Mouse (Mus musculus) embryonic facial prominence, embryonic 12.5 days (tissue): ENCODE measurements around the gene Sugct. TPM values are rescaled to one million over a fixed set of nuclear protein-coding genes. Genes with fewer than 3 reads are reported as not detected.
A peak's percentile ranks its signal among the peaks of the same experiment; 100 is the strongest.

Experiments
- ATAC-seq: fragments of 200-750 bp; cut with Nextera tagmentation; 2 replicates; pipeline ENCODE4 v1.8.0; 2017; ENCODE audit not compliant: insufficient number of reproducible peaks, insufficient read depth, low FRiP score, low TSS enrichment
- H3K27ac ChIP-seq: fragments of 300-500 bp; sonication (generic); 2 replicates; pipeline ENCODE4 v1.5.1; 2016; ENCODE audit warnings: mild to moderate bottlenecking
- H3K27me3 ChIP-seq: fragments of 300-500 bp; sonication (generic); 2 replicates; pipeline ENCODE4 v1.6.1; 2016; ENCODE audit warnings: mild to moderate bottlenecking, moderate library complexity
- H3K36me3 ChIP-seq: fragments of 300-500 bp; sonication (generic); 2 replicates; pipeline ENCODE4 v1.6.1; 2016; ENCODE audit warnings: mild to moderate bottlenecking
- H3K4me1 ChIP-seq: fragments of 300-500 bp; sonication (generic); 2 replicates; pipeline ENCODE4 v1.6.1; 2016
- H3K4me2 ChIP-seq: fragments of 300-500 bp; sonication (generic); replicated peaks from 2 replicates; pipeline ENCODE4 v1.6.1; 2016; ENCODE audit warnings: mild to moderate bottlenecking, moderate library complexity
- H3K4me3 ChIP-seq: fragments of 300-500 bp; sonication (generic); 2 replicates; pipeline ENCODE4 v1.5.1; 2016; ENCODE audit warnings: mild to moderate bottlenecking
- H3K9ac ChIP-seq: fragments of 300-500 bp; sonication (generic); 2 replicates; pipeline ENCODE4 v1.6.1; 2016; ENCODE audit warnings: mild to moderate bottlenecking, moderate library complexity
- H3K9me3 ChIP-seq: fragments of 300-500 bp; sonication (generic); 2 replicates; pipeline ENCODE4 v1.6.1; 2016; ENCODE audit warnings: mild to moderate bottlenecking, moderate library complexity
- WGBS: fragments of 180-500 bp; shearing (Covaris S2); methylation state at CpG from one replicate; pipeline ENCODE4 v1.1.7; 2016; 5-methylcytosine and 5-hydroxymethylcytosine counted together
- polyA plus RNA-seq: library from polyadenylated mRNA; unstranded; fragments of >200 nt; fragmentation: Nextera tagmentation; extraction: Ambion mirVana; gene quantifications from 2 replicates; pipeline ENCODE4 v1.2.1, GENCODE M21; 2016

Sugct gene
- polyA plus RNA-seq, 1 experiment from 2014 or later, result 5.3 TPM

DNA sequence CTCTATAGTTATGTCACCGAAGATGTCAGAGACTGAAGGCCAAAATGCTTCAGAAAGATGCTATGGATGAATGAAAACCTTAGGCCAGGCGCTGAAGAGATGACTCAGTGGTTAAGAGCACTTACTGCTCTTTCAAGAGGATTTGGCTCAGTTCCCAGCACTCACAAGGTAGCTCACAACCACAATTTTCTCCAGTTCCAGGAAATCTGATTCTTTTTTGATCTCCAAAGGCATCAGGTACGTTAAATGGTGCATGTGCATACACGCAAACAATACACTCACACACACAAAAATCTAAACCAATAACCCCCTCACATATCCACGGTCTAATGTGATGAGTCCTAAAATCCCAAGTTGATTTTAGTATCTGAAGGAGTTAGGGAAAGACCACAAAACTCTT lies 1.5 kb downstream of the Sugct start:
- WGBS, result 69% methylated on average over 5 of the region's 5 CpGs
- H3K27ac ChIP-seq, result no peak overlapping the region
- ATAC-seq, result no peak
- no peaks in the 10 kb centered on the region for H3K36me3 ChIP-seq
- H3K4me3 ChIP-seq, result peak overlapping the region; percentile 79; the same call in 1 of the 2 replicates
- peak overlapping the region; percentile 55 for H3K4me2 ChIP-seq
- H3K27me3 ChIP-seq, result no peaks in the 10 kb centered on the region
- no peaks in the 10 kb centered on the region for H3K9me3 ChIP-seq
- H3K4me1 ChIP-seq, result no peaks in the 10 kb centered on the region
- H3K9ac ChIP-seq, result no peak overlapping the region

DNA sequence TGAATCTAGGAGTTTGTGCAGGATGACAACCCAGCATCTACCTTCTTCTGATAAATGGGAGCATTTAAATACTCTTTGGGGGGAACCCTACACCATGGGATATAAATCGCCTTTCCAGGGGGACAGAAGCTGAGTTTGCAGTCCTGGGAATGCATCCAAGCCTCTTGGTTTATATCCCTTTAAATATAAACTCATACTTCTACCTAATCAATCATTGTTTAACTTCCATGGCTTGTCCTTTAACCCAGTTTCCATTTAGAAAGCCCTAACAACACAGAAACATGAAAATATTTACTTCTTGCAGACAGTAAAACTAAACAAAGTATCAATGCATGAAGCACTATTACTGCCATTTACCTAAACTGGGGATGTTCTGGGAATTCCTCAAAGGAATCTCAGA lies 3.9 kb downstream of the Sugct start:
- Histone ChIP-seq H3K4me2 (no peak overlapping the region), H3K4me1 (no peaks in the 10 kb centered on the region), H3K36me3 (no peaks in the 10 kb centered on the region), H3K4me3 (no peak overlapping the region), H3K27ac (no peak overlapping the region), H3K9me3 (no peaks in the 10 kb centered on the region), H3K9ac (no peak overlapping the region), H3K27me3 (no peaks in the 10 kb centered on the region)
- no peak for ATAC-seq
- 63% methylated on average over 1 of the region's 1 CpGs for WGBS

DNA sequence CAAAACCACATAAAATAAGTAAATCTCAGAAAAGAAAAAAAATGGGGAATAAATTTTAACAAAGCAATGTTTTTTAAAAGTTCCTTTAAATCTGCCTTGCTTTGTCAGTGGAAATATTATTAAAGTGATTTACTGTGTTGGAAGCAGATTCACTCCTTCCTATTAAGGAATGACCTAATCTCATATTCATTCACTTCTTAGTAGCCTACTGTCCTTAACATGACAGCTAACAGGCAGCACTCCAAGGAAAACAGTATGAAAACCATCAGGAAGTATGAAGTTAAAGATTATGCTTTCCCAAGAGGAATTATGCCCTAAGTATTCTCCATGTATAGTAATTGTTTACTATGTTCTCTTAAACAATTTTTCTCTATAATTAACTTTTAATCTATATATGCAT lies 4.7 kb downstream of the Sugct start:
- Histone ChIP-seq H3K4me3 (no peak overlapping the region), H3K9me3 (no peaks in the 10 kb centered on the region), H3K36me3 (no peaks in the 10 kb centered on the region), H3K27ac (no peak overlapping the region), H3K27me3 (no peaks in the 10 kb centered on the region), H3K9ac (no peak overlapping the region), H3K4me1 (no peaks in the 10 kb centered on the region), H3K4me2 (no peak overlapping the region)
- ATAC-seq, result no peak

DNA sequence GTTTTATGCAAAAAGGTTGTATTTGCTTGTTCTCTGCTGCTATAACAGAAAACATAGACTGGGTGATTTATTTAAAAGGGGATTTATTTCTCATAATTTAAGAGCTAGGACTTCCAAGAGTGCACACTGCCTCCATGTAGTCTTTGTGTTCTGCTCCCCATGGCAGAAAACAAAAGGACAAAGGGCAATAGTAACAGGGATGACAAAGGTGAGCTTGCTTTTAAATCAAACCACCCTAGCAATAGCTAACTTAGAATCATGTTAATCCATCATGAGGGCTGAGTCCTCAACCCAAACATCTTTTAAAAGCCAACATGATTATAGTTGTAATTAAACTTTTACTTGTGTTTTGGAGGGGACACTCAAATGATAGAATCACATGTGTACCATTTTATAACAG lies 5.9 kb downstream of the Sugct start:
- ATAC-seq, result no peak
- H3K27ac ChIP-seq, result no peak overlapping the region
- H3K9me3 ChIP-seq, result no peaks in the 10 kb centered on the region

DNA sequence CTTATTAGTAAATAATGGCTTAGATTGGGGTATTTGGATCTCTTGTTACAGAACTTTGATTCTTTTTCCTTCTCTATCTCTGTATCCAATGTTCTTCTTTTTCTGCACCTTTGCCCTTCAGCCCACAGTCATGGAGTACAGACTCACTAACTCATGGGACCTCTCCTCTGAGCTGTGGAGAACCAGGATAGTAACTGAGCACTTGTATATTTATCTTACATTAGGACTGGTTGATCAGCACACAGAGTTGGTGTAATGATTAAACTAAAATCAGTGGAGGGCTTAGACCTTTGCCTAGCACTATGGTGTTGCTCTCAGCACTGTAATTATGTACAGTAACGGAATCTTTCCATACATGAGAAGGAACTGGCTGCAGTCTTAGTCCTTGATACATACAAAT lies 24.2 kb downstream of the Sugct start:
- ATAC-seq, result no peak
- Histone ChIP-seq H3K4me1 (no peaks in the 10 kb centered on the region), H3K36me3 (no peaks in the 10 kb centered on the region), H3K27me3 (no peaks in the 10 kb centered on the region), H3K4me2 (no peak overlapping the region), H3K27ac (no peak overlapping the region), H3K9me3 (no peaks in the 10 kb centered on the region), H3K4me3 (no peak overlapping the region), H3K9ac (no peak overlapping the region)
- WGBS, result 56% methylated on average over 1 of the region's 1 CpGs

More for the DNA sequence above, 5.9 kb downstream of the Sugct start:
- H3K4me3 ChIP-seq, result no peak overlapping the region
- H3K36me3 ChIP-seq, result no peaks in the 10 kb centered on the region
- no peak overlapping the region for H3K4me2 ChIP-seq
- H3K4me1 ChIP-seq, result no peaks in the 10 kb centered on the region
- no peak overlapping the region for H3K9ac ChIP-seq
- no peaks in the 10 kb centered on the region for H3K27me3 ChIP-seq

DNA sequence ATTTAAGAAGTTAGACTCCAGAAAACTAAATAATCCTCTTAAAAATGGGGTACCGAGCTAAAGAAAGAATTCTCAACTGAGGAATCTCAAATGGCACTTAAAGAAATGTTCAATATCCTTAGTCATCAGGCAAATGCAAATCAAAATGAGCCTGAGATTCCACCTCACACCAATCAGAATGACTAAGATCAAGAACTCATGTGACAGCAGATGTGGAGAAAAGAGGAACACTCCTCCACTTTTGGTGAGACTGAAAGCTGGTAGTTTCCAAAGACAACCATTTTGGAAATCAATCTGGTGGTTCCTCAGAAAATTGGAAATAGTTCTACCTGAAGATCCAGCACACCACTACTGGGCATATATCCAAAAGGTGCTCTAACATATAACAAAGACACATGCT lies 28.0 kb downstream of the Sugct start:
- ATAC-seq, result no peak
- Histone ChIP-seq H3K27ac (no peak overlapping the region), H3K9ac (no peak overlapping the region), H3K27me3 (no peaks in the 10 kb centered on the region), H3K36me3 (no peaks in the 10 kb centered on the region), H3K4me2 (no peak overlapping the region), H3K9me3 (no peaks in the 10 kb centered on the region), H3K4me3 (no peak overlapping the region), H3K4me1 (no peaks in the 10 kb centered on the region)
- 77% methylated on average over 1 of the region's 1 CpGs for WGBS

DNA sequence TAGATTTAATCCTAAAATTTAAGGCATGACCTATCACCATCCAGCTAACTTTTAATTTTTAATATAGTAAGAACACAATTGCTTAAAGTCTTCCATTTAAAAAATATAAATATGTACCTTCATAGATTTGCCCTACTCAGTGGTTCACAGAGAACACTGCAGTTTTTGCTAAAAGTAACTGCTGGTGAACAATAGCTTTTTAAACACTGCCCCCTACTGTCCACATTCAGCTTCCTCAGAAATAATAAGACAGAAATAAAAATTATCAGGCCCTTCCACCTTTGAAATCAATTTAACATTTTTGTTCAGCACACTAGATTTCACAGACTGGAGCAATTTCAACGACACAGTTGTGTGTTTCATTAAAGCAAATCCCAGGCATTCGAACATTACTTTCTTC lies 53.1 kb downstream of the Sugct start:
- no peak overlapping the region for H3K27ac ChIP-seq
- no peaks in the 10 kb centered on the region for H3K9me3 ChIP-seq
- H3K36me3 ChIP-seq, result no peaks in the 10 kb centered on the region
- ATAC-seq, result no peak
- H3K4me1 ChIP-seq, result no peaks in the 10 kb centered on the region
- H3K9ac ChIP-seq, result no peak overlapping the region
- no peak overlapping the region for H3K4me3 ChIP-seq
- 49% methylated on average over 2 of the region's 2 CpGs for WGBS
- H3K27me3 ChIP-seq, result no peaks in the 10 kb centered on the region
- H3K4me2 ChIP-seq, result no peak overlapping the region

DNA sequence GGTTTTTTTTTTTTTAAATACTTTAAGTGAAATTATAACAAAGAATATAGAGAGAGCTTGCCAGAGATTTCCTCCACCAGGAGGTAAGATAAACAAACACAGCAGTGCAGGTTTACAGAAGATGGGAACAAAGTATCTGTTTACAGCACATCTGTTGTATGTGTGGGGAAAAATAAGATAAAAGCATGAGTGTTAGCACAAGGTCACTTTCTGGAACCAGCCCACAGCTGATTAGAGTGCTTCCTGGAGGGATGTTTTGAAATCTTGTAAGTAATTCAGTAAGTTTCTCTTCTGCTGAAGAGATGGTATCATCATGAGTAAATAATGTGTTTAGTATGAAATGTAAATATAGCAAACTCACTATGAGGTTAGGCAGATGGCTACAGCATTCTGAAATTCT lies 57.3 kb downstream of the Sugct start:
- Histone ChIP-seq H3K9me3 (no peaks in the 10 kb centered on the region), H3K4me2 (no peak overlapping the region), H3K27me3 (no peaks in the 10 kb centered on the region), H3K4me1 (no peaks in the 10 kb centered on the region), H3K4me3 (no peak overlapping the region), H3K27ac (no peak overlapping the region), H3K36me3 (no peaks in the 10 kb centered on the region), H3K9ac (no peak overlapping the region)
- no peak for ATAC-seq

DNA sequence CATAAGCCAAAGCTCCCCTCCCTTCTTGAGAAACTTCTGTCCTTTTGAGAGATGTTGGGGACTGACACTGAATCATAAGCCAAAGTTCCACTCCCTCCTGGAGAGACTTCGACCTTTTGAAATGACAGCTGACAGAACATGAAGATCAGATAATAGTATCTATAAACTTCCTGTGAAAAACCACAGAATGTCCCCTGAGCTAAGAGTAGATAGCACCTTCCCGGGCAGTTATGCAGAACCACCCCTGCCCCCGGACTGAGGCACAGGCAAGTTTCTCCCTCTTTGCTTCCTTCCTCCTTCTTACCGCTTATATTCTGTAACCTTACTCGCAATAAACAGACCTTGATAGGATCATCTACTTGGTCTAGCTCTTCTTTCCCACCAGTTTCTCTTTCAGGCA lies 68.2 kb downstream of the Sugct start:
- Histone ChIP-seq H3K9me3 (no peaks in the 10 kb centered on the region), H3K36me3 (no peaks in the 10 kb centered on the region), H3K4me1 (no peaks in the 10 kb centered on the region), H3K4me3 (no peak overlapping the region), H3K27me3 (no peaks in the 10 kb centered on the region), H3K27ac (no peak overlapping the region), H3K9ac (no peak overlapping the region), H3K4me2 (no peak overlapping the region)
- WGBS, result 91% methylated on average over 5 of the region's 5 CpGs
- ATAC-seq, result no peak

DNA sequence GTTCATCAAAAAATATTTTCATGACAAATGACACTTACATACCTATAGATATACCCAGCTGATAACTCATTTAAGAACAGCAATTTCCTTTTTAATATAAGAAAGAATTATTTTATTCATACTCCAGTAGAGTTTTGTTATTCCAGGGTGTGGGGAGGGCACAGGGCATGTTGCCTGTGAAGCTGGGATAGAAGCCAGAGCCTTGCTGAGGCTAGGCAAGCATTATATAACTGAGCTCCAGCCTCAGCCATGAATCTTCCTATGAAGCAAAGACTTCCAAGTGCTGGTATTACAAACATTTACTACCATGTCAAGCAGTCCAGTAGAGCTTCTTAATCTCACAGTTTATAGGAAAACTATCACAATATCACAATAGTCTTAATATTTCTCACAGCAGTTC lies 70.4 kb downstream of the Sugct start:
- Histone ChIP-seq H3K36me3 (no peaks in the 10 kb centered on the region), H3K4me3 (no peak overlapping the region), H3K9me3 (no peaks in the 10 kb centered on the region), H3K4me1 (no peaks in the 10 kb centered on the region), H3K27ac (no peak overlapping the region), H3K4me2 (no peak overlapping the region), H3K27me3 (no peaks in the 10 kb centered on the region), H3K9ac (no peak overlapping the region)
- ATAC-seq, result no peak

DNA sequence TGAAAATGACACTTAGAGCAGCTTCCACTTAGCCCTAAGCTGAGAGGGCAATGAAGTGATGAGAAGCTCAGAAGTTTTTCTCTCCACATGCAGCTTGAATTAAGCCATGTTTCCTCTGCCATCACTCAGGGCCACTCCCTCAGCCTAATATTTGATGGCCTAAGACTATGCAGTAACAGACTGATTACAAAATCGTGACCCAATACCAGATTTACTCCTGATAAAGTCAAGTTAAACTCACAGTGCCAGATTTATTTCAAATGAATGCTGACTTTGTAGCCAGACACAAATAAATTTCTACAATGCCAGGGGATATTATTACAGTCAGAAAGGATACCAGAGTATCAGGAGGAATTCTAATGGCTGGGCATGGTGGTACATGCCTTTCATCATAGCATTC lies 89.1 kb downstream of the Sugct start:
- no peak for ATAC-seq
- Histone ChIP-seq H3K9me3 (0 out of 2 replicates have a peak, but pooled peaks cover 4% of the 10 kb centered on the region), H3K4me3 (no peak overlapping the region), H3K27ac (no peak overlapping the region), H3K36me3 (no peaks in the 10 kb centered on the region), H3K4me1 (no peaks in the 10 kb centered on the region), H3K4me2 (no peak overlapping the region), H3K9ac (no peak overlapping the region), H3K27me3 (no peaks in the 10 kb centered on the region)
- 69% methylated on average over 1 of the region's 1 CpGs for WGBS

DNA sequence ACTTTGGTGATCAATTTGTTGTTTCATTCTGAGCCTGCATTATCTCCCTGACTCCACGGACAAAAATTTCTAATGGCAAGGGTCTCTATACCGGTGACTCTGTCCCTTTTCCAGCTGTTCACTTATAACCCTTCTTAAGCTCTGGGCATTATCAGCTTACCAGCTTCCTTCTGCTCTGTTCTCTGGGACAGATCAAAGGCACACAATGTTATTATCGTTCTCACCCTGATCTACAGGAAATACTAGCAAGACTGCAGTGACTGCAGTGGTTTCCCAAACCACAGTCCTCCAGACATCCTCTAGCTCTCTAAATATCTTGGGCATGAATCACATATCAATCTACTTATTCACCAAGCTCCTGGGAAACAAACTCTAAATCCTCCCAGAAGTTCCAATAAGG lies 90.7 kb downstream of the Sugct start:
- Histone ChIP-seq H3K27me3 (no peaks in the 10 kb centered on the region), H3K36me3 (no peaks in the 10 kb centered on the region), H3K4me3 (no peak overlapping the region), H3K27ac (no peak overlapping the region), H3K4me2 (no peak overlapping the region), H3K9me3 (0 out of 2 replicates have a peak, but pooled peaks cover 4% of the 10 kb centered on the region), H3K9ac (no peak overlapping the region), H3K4me1 (no peaks in the 10 kb centered on the region)
- 57% methylated on average over 3 of the region's 3 CpGs for WGBS
- ATAC-seq, result no peak

DNA sequence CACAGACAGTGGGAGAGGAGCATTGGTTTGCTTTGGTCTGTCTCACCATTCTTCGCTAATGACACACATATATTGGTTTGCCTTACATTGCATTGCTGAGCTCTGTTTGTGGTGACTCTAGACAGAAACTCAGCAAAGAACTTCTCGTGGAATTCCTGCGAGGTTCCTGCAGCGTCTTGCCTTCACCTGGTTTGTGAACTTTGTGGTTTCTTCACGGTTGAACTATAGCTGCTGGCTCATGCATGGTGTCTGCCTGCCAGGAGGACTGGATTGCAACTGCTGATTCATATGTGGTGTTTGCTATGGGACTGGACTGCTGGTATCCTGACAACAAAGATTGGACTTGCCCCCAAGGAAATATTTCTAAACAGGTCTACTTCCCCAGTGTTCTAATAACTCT lies 91.6 kb downstream of the Sugct start:
- Histone ChIP-seq H3K4me3 (no peak overlapping the region), H3K9ac (no peak overlapping the region), H3K36me3 (no peaks in the 10 kb centered on the region), H3K4me1 (no peaks in the 10 kb centered on the region), H3K9me3 (0 out of 2 replicates have a peak, but pooled peaks cover 4% of the 10 kb centered on the region), H3K4me2 (no peak overlapping the region), H3K27ac (no peak overlapping the region), H3K27me3 (no peaks in the 10 kb centered on the region)
- no peak for ATAC-seq
- WGBS, result 89% methylated on average over 5 of the region's 5 CpGs
